Mouse (Mus musculus) limb, embryonic 13.5 days (tissue): ENCODE data around the gene Slc17a5. TPM values are rescaled to one million over a fixed set of nuclear protein-coding genes. Genes with fewer than 3 reads are reported as not detected.

Experiments used
- ATAC-seq: fragments of 200-750 bp; cut with Nextera tagmentation; 2 replicates; pipeline ENCODE4 v1.8.0; 2017; ENCODE audit warnings: low read depth, moderate number of reproducible peaks, moderate TSS enrichment; ENCODE audit not compliant: low FRiP score
- H3K27ac ChIP-seq: fragments of 300-500 bp; sonication (generic); 2 replicates; pipeline ENCODE4 v1.5.1; 2015; ENCODE audit warnings: inconsistent platforms, mild to moderate bottlenecking, moderate library complexity
- H3K27me3 ChIP-seq: fragments of 300-500 bp; sonication (generic); 2 replicates; pipeline ENCODE4 v1.6.1; 2015; ENCODE audit warnings: mild to moderate bottlenecking, inconsistent platforms
- H3K36me3 ChIP-seq: fragments of 300-500 bp; sonication (generic); 2 replicates; pipeline ENCODE4 v1.6.1; 2015; ENCODE audit warnings: inconsistent platforms, mild to moderate bottlenecking, moderate library complexity
- H3K4me1 ChIP-seq: fragments of 300-500 bp; sonication (generic); 2 replicates; pipeline ENCODE4 v1.6.1; 2015; ENCODE audit warnings: inconsistent platforms
- H3K4me2 ChIP-seq: fragments of 300-500 bp; sonication (generic); replicated peaks from 2 replicates; pipeline ENCODE4 v1.6.1; 2015; ENCODE audit warnings: inconsistent platforms, mild to moderate bottlenecking, moderate library complexity
- H3K4me3 ChIP-seq: fragments of 300-500 bp; sonication (generic); 2 replicates; pipeline ENCODE4 v1.5.1; 2015; ENCODE audit warnings: moderate library complexity, mild to moderate bottlenecking, inconsistent platforms
- H3K9ac ChIP-seq: fragments of 300-500 bp; sonication (generic); 2 replicates; pipeline ENCODE4 v1.6.1; 2015; ENCODE audit warnings: mild to moderate bottlenecking, inconsistent platforms
- H3K9me3 ChIP-seq: fragments of 300-500 bp; sonication (generic); 2 replicates; pipeline ENCODE4 v1.6.1; 2016; ENCODE audit warnings: inconsistent platforms
- WGBS: fragments of 180-500 bp; shearing (Covaris S2); methylation state at CpG from one replicate; pipeline ENCODE4 v1.1.7; 2015; 5-methylcytosine and 5-hydroxymethylcytosine counted together
- polyA plus RNA-seq: library from polyadenylated mRNA; unstranded; fragments of >200 nt; fragmentation: Nextera tagmentation; extraction: Ambion mirVana; gene quantifications from 2 replicates; pipeline ENCODE4 v1.2.1, GENCODE M21; 2015

Gene Slc17a5
- 17.5 and 20.3 TPM in 2 replicates for polyA plus RNA-seq

GRCm38 (mm10) chr9:78587914-78588313 lies at the start of gene Slc17a5:
Gene Slc17a5, minus strand, starts transcription at chr9:78588041.
- no peaks in the 10 kb centered on the region for H3K9me3 ChIP-seq
- H3K27me3 ChIP-seq: no peaks in the 10 kb centered on the region
- under 1% methylated on average over 27 of the region's 27 CpGs for WGBS
- peak; percentile 96 for ATAC-seq
- peak within 1 kb of the TSS; percentile 73; the same call in 1 of the 2 replicates for H3K27ac ChIP-seq
- H3K4me2 ChIP-seq: peak within 1 kb of the TSS; percentile 71
- peak within 1 kb of the TSS; percentile 69 for H3K4me3 ChIP-seq
- H3K36me3 ChIP-seq: peaks cover 20% of the 10 kb centered on the region
- peaks cover 9% of the 10 kb centered on the region; the same call in 1 of the 2 replicates for H3K4me1 ChIP-seq
- peak within 1 kb of the TSS; percentile 75 for H3K9ac ChIP-seq

- H3K4me3 ChIP-seq: no peak overlapping the region
- H3K27ac ChIP-seq: no peak overlapping the region
- WGBS: 95% methylated on average over 3 of the region's 3 CpGs
- peaks cover 8% of the 10 kb centered on the region; the same call in 1 of the 2 replicates for H3K4me1 ChIP-seq
- H3K9me3 ChIP-seq: no peaks in the 10 kb centered on the region
- H3K36me3 ChIP-seq: no peaks in the 10 kb centered on the region
- no peak overlapping the region for H3K9ac ChIP-seq
- no peak for ATAC-seq
- no peaks in the 10 kb centered on the region for H3K27me3 ChIP-seq
- H3K4me2 ChIP-seq: no peak overlapping the region
Observed at GRCm38 (mm10) chr9:78633976-78634375, 46.1 kb upstream of the Slc17a5 start.

DNA sequence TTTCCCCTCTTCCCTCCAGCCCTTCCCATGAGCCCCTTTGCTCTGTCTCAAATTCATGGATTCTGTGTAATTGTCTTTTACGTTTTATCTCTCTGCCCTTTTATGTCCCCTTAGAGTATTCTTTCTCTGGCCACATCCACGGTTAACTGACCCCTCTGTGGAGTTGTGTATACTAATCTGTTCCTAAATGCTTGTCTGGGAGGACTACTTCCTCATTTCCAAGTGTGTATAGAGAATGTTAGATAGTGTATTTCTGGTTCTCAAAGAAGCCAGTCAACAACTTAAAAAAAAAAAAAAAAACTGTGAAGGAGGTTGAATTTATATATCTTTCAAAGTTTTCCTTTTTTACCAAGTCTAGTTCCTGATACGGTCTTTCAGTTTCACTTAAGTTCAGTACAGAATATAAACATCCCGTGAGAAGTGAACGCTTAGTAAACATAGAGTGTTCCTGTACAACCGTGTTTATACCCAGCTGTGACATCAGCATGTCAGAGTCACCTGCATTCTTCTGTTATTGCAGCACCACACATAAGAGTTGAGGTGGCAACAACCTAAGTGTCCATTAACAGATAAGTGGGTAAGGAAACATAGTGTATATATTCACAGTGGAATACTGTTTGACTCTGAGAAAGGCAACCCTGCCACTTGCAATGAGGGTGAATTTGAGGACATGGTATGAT lies 44.1 kb upstream of the Slc17a5 start:
- peaks cover 9% of the 10 kb centered on the region; the same call in 1 of the 2 replicates for H3K4me1 ChIP-seq
- 77% methylated on average over 6 of the region's 6 CpGs for WGBS
- H3K36me3 ChIP-seq: no peaks in the 10 kb centered on the region
- no peak overlapping the region for H3K27ac ChIP-seq
- no peaks in the 10 kb centered on the region for H3K9me3 ChIP-seq
- no peak overlapping the region for H3K4me3 ChIP-seq
- H3K27me3 ChIP-seq: no peaks in the 10 kb centered on the region
- no peak for ATAC-seq
- H3K4me2 ChIP-seq: no peak overlapping the region
- H3K9ac ChIP-seq: no peak overlapping the region

- 50% methylated on average over 6 of the region's 6 CpGs for WGBS
- no peak overlapping the region for H3K27ac ChIP-seq
- no peak overlapping the region for H3K9ac ChIP-seq
- H3K4me1 ChIP-seq: peaks cover 4% of the 10 kb centered on the region; the same call in 1 of the 2 replicates
- ATAC-seq: no peak
- no peaks in the 10 kb centered on the region for H3K9me3 ChIP-seq
- H3K4me2 ChIP-seq: no peak overlapping the region
- H3K27me3 ChIP-seq: no peaks in the 10 kb centered on the region
- no peak overlapping the region for H3K4me3 ChIP-seq
- H3K36me3 ChIP-seq: no peaks in the 10 kb centered on the region
Observed at GRCm38 (mm10) chr9:78629991-78630390, 42.1 kb upstream of the Slc17a5 start.

DNA sequence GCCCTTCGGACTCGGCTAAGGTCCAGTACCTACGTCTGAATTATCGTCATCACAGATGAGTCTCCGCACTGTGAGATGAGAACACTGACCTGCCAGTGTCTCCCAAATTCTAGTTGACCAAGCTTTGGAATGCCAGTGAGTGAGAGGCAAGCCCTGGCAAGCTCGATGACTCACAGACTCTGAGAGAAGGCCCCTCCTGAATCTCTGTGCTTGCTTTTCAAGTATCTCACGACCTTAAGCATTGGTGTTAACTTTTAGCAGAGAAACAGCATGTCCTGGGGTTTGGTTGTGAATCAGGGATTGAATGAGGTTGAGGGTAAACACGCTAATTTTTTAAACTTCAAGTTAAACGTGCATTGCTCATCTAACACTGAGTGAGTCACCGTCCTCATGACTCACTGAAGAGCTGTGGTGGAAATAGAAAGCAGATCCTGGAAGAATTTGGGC lies 35.5 kb upstream of the Slc17a5 start:
- H3K27ac ChIP-seq: no peak overlapping the region
- no peaks in the 10 kb centered on the region for H3K36me3 ChIP-seq
- 73% methylated on average over 10 of the region's 10 CpGs for WGBS
- ATAC-seq: no peak
- no peak overlapping the region for H3K9ac ChIP-seq
- no peak overlapping the region for H3K4me3 ChIP-seq
- H3K4me2 ChIP-seq: no peak overlapping the region
- no peaks in the 10 kb centered on the region for H3K4me1 ChIP-seq
- no peaks in the 10 kb centered on the region for H3K27me3 ChIP-seq
- no peaks in the 10 kb centered on the region for H3K9me3 ChIP-seq

DNA sequence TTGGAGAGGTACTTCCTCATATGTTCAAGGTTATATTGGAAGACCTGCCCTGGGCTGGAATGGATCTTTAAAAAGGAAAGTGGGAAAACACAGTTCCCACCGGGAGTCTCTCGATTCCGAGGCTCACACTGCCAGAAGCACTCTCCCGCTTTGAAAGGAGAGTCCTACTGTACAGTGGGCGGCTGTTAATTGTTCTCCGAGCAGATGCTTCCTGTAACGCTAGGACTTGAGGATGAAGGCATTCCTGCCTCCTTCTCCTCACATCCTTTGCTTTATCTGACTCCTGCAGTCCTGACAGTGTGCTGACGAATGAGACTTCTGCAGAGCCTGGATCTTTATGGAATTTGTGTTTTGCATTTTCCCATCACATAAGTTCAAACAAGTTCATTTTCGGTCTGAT lies 31.4 kb upstream of the Slc17a5 start:
- peaks cover 17% of the 10 kb centered on the region for H3K4me1 ChIP-seq
- H3K4me3 ChIP-seq: no peak overlapping the region
- H3K27me3 ChIP-seq: no peaks in the 10 kb centered on the region
- H3K9me3 ChIP-seq: no peaks in the 10 kb centered on the region
- 76% methylated on average over 9 of the region's 9 CpGs for WGBS
- no peak overlapping the region for H3K4me2 ChIP-seq
- no peak overlapping the region for H3K9ac ChIP-seq
- no peak overlapping the region for H3K27ac ChIP-seq
- ATAC-seq: no peak
- no peaks in the 10 kb centered on the region for H3K36me3 ChIP-seq

GRCm38 (mm10) chr9:78615401-78616021 lies 27.7 kb upstream of the Slc17a5 start, which contains the start of gene Cd109:
Gene Cd109, plus strand, starts transcription at chr9:78615546.
- H3K4me2 ChIP-seq: peak within 1 kb of the TSS; percentile 97
- H3K9ac ChIP-seq: peak within 1 kb of the TSS; percentile 80
- no peak within 1 kb of the TSS for H3K27ac ChIP-seq
- H3K9me3 ChIP-seq: no peaks in the 10 kb centered on the region
- peak within 1 kb of the TSS; percentile 66 for H3K4me3 ChIP-seq
- H3K4me1 ChIP-seq: peaks cover 17% of the 10 kb centered on the region
- ATAC-seq: peak; percentile 70
- H3K36me3 ChIP-seq: no peaks in the 10 kb centered on the region
- H3K27me3 ChIP-seq: no peaks in the 10 kb centered on the region
- under 1% methylated on average over 43 of the region's 43 CpGs for WGBS

GRCm38 (mm10) chr9:78614201-78614600 lies 26.4 kb upstream of the Slc17a5 start:
- Histone ChIP-seq H3K4me2 (no peak overlapping the region), H3K4me3 (no peak overlapping the region), H3K4me1 (peaks cover 17% of the 10 kb centered on the region), H3K27me3 (no peaks in the 10 kb centered on the region), H3K27ac (no peak overlapping the region), H3K9me3 (no peaks in the 10 kb centered on the region), H3K36me3 (no peaks in the 10 kb centered on the region), H3K9ac (no peak overlapping the region)
- 62% methylated on average over 6 of the region's 6 CpGs for WGBS
- peak; percentile 25; the same call in 1 of the 2 replicates for ATAC-seq

- Histone ChIP-seq H3K27me3 (no peaks in the 10 kb centered on the region), H3K4me2 (no peak overlapping the region), H3K9me3 (no peaks in the 10 kb centered on the region), H3K27ac (no peak overlapping the region), H3K4me1 (no peaks in the 10 kb centered on the region), H3K4me3 (no peak overlapping the region), H3K9ac (no peak overlapping the region), H3K36me3 (no peaks in the 10 kb centered on the region)
- no peak for ATAC-seq
- WGBS: 61% methylated on average over 4 of the region's 4 CpGs
Observed at GRCm38 (mm10) chr9:78601046-78601730, 13.3 kb upstream of the Slc17a5 start.

- ATAC-seq: no peak
- Histone ChIP-seq H3K36me3 (no peaks in the 10 kb centered on the region), H3K9me3 (no peaks in the 10 kb centered on the region), H3K4me1 (no peaks in the 10 kb centered on the region), H3K27me3 (no peaks in the 10 kb centered on the region), H3K4me2 (no peak overlapping the region), H3K9ac (no peak overlapping the region), H3K27ac (no peak overlapping the region), H3K4me3 (no peak overlapping the region)
- WGBS: 75% methylated on average over 5 of the region's 5 CpGs
Observed at GRCm38 (mm10) chr9:78599927-78600326, 12.1 kb upstream of the Slc17a5 start.

- H3K4me1 ChIP-seq: no peaks in the 10 kb centered on the region
- WGBS: 4% methylated on average over 5 of the region's 5 CpGs
- H3K9me3 ChIP-seq: no peaks in the 10 kb centered on the region
- H3K9ac ChIP-seq: no peak overlapping the region
- no peak overlapping the region for H3K4me3 ChIP-seq
- ATAC-seq: no peak
- no peaks in the 10 kb centered on the region for H3K27me3 ChIP-seq
- no peak overlapping the region for H3K27ac ChIP-seq
- no peak overlapping the region for H3K4me2 ChIP-seq
- H3K36me3 ChIP-seq: no peaks in the 10 kb centered on the region
Observed at GRCm38 (mm10) chr9:78596834-78597233, 9.0 kb upstream of the Slc17a5 start.
